8 mouse cellular contexts compared by ENCODE assay signal in the genomic region with DNA sequence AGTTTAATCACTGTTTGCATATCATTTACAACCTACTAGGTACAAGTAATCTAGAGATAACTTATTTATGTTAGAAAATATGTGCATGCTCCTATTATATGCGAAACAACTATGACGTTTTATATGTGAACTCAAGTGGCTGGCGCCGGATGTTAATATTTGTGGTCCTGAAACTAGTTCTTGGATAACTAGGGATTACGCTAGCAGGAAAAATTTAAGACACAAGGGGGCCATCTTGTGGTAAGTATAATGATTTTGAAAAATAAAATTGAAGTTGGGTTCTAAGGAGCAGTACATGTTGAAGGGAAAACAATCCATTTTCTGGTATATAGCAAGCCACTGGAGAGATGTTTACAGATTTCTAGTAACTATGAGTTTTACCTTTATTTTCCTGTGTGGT. TPM values are rescaled to one million over a fixed set of nuclear protein-coding genes. Genes with fewer than 3 reads are reported as not detected.
A peak's percentile ranks its signal among the peaks of the same experiment; 100 is the strongest.
DNase-seq lines count a peak whose midpoint lies in the region; ATAC-seq and TF ChIP-seq lines count a peak whose summit lies in the region.

No protein-coding gene starts in this region.

- peak; percentile 63 for TF ChIP-seq CTCF in stomach, postnatal 0 days (IDR thresholded peaks at IDR 0.05; ENCODE audit: low read depth)

- DNase-seq in stomach, postnatal 0 days (ENCODE audit: low spot score) = no peak
- no peak for DNase-seq in thymus, postnatal 36 days
- no peak for DNase-seq in spleen, postnatal 10 days (ENCODE audit: low spot score in 2 of 2)

- no peaks in the 10 kb centered on the region for H3K27me3 ChIP-seq in erythroblast, embryonic 14.5 days (ENCODE audit: control insufficient read depth)
- H3K27me3 ChIP-seq in megakaryocyte, embryonic 14.5 days (replicated peaks) = no peaks in the 10 kb centered on the region
- H3K27me3 ChIP-seq in limb, embryonic 13.5 days = no peaks in the 10 kb centered on the region
- no peaks in the 10 kb centered on the region for H3K27me3 ChIP-seq in stomach, postnatal 0 days (ENCODE audit: control insufficient read depth, insufficient read depth, low read length)

- H3K9ac ChIP-seq in limb, embryonic 13.5 days = no peak overlapping the region
- no peak overlapping the region for H3K9ac ChIP-seq in stomach, postnatal 0 days (ENCODE audit: low read length)

- no peak for ATAC-seq in erythroblast, adult 5-6 weeks (replicated peaks; ENCODE audit: low FRiP score, poor library complexity, severe bottlenecking)
- ATAC-seq in megakaryocyte, adult 5-6 weeks (ENCODE audit: poor library complexity, severe bottlenecking) = no peak
- no peak for ATAC-seq in limb, embryonic 13.5 days (ENCODE audit: low FRiP score, low read depth)
- ATAC-seq in stomach, postnatal 0 days (ENCODE audit: low FRiP score, low TSS enrichment) = no peak

- H3K4me2 ChIP-seq in limb, embryonic 13.5 days (replicated peaks) = peak overlapping the region; percentile 75
- H3K4me2 ChIP-seq in stomach, postnatal 0 days (replicated peaks; ENCODE audit: low read depth) = peak overlapping the region; percentile 77; the same call in 1 of the 2 replicates

- H3K36me3 ChIP-seq in erythroblast, embryonic 14.5 days (ENCODE audit: control insufficient read depth) = peaks cover 48% of the 10 kb centered on the region
- peaks cover 23% of the 10 kb centered on the region for H3K36me3 ChIP-seq in megakaryocyte, embryonic 14.5 days (replicated peaks; ENCODE audit: low read length)
- H3K36me3 ChIP-seq in limb, embryonic 13.5 days = peaks cover 21% of the 10 kb centered on the region
- H3K36me3 ChIP-seq in stomach, postnatal 0 days (ENCODE audit: control insufficient read depth, insufficient read depth, low read length) = 0 out of 2 replicates have a peak, but pooled peaks cover 2% of the 10 kb centered on the region

- TF ChIP-seq EP300 in stomach, postnatal 0 days (optimal IDR thresholded peaks at IDR 0.05) = no peak

- no peaks in the 10 kb centered on the region for H3K9me3 ChIP-seq in erythroblast, embryonic 14.5 days (ENCODE audit: control insufficient read depth, low read length)
- no peaks in the 10 kb centered on the region for H3K9me3 ChIP-seq in megakaryocyte, embryonic 14.5 days
- H3K9me3 ChIP-seq in limb, embryonic 13.5 days = no peaks in the 10 kb centered on the region
- no peaks in the 10 kb centered on the region for H3K9me3 ChIP-seq in stomach, postnatal 0 days (ENCODE audit: control insufficient read depth, low read length)

- H3K27ac ChIP-seq in limb, embryonic 13.5 days = no peak overlapping the region
- no peak overlapping the region for H3K27ac ChIP-seq in stomach, postnatal 0 days (replicated peaks)

- peak overlapping the region; percentile 70 for H3K4me3 ChIP-seq in erythroblast, embryonic 14.5 days (replicated peaks)
- peak overlapping the region; percentile 93 for H3K4me3 ChIP-seq in megakaryocyte, embryonic 14.5 days (replicated peaks)
- peak overlapping the region; percentile 84 for H3K4me3 ChIP-seq in limb, embryonic 13.5 days
- peak overlapping the region; percentile 12; the same call in 1 of the 2 replicates for H3K4me3 ChIP-seq in stomach, postnatal 0 days (ENCODE audit: low read depth, low read length)

- WGBS in limb, embryonic 13.5 days = 60% methylated on average over 5 of the region's 5 CpGs
- WGBS in stomach, postnatal 0 days = 23% methylated on average over 5 of the region's 5 CpGs

- H3K4me1 ChIP-seq in erythroblast, embryonic 14.5 days (ENCODE audit: control insufficient read depth) = peaks cover 26% of the 10 kb centered on the region
- peaks cover 26% of the 10 kb centered on the region for H3K4me1 ChIP-seq in megakaryocyte, embryonic 14.5 days
- H3K4me1 ChIP-seq in limb, embryonic 13.5 days = peaks cover 19% of the 10 kb centered on the region
- H3K4me1 ChIP-seq in stomach, postnatal 0 days (replicated peaks; ENCODE audit: control insufficient read depth, insufficient read depth) = no peaks in the 10 kb centered on the region

RNA-seq across cellular contexts. Expression of a gene that starts 1.4 kb away (rescaled TPM):
- polyA plus RNA-seq in erythroblast, embryonic 14.5 days (2012) = 0.10 and 0.15 TPM in 2 replicates
- 8.8 and 11.7 TPM in 2 replicates for total RNA-seq in erythroblast, adult 5-6 weeks (2015; ENCODE audit: low replicate concordance)
- 18.0 and 22.7 TPM in 2 replicates for total RNA-seq in erythroblast, adult 5-6 weeks (2017; ENCODE audit: low replicate concordance)
- polyA plus RNA-seq in megakaryocyte, embryonic 14.5 days (2012; ENCODE audit: insufficient read depth, low replicate concordance) = 0.07 TPM in 1 of 2 replicates, not detected in the other
- 9.0 and 9.5 TPM in 2 replicates for total RNA-seq in megakaryocyte, adult 5-6 weeks (2015)
- 12.2 and 17.8 TPM in 2 replicates for total RNA-seq in megakaryocyte, adult 5-6 weeks (2017)
- 8.7 and 10.6 TPM in 2 replicates for polyA plus RNA-seq in limb, embryonic 13.5 days (2015; fragmentation: Nextera tagmentation; extraction: Ambion mirVana)
- 1.1 and 1.4 TPM in 2 replicates for polyA plus RNA-seq in stomach, postnatal 0 days (2015; fragmentation: Nextera tagmentation; extraction: Ambion mirVana)

RNA-seq across cellular contexts. Expression of a gene that starts 1.6 kb away (rescaled TPM):
- polyA plus RNA-seq in erythroblast, embryonic 14.5 days (2012) = 7.2 TPM in 2 replicates
- total RNA-seq in erythroblast, adult 5-6 weeks (2015; ENCODE audit: low replicate concordance) = 13.0 and 13.3 TPM in 2 replicates
- 30.0 and 41.0 TPM in 2 replicates for total RNA-seq in erythroblast, adult 5-6 weeks (2017; ENCODE audit: low replicate concordance)
- 3.2 and 33.2 TPM in 2 replicates for polyA plus RNA-seq in megakaryocyte, embryonic 14.5 days (2012; ENCODE audit: insufficient read depth, low replicate concordance)
- total RNA-seq in megakaryocyte, adult 5-6 weeks (2015) = 50.3 and 61.8 TPM in 2 replicates
- total RNA-seq in megakaryocyte, adult 5-6 weeks (2017) = 75.3 and 82.6 TPM in 2 replicates
- polyA plus RNA-seq in limb, embryonic 13.5 days (2015; fragmentation: Nextera tagmentation; extraction: Ambion mirVana) = 66.2 and 67.5 TPM in 2 replicates
- polyA plus RNA-seq in stomach, postnatal 0 days (2015; fragmentation: Nextera tagmentation; extraction: Ambion mirVana) = 23.2 and 23.3 TPM in 2 replicates

RNA-seq across cellular contexts. Expression of a gene that starts 55.6 kb away (rescaled TPM):
- 0.07 and 0.29 TPM in 2 replicates for polyA plus RNA-seq in erythroblast, embryonic 14.5 days (2012)
- total RNA-seq in erythroblast, adult 5-6 weeks (2015; ENCODE audit: low replicate concordance) = 0.63 TPM in 1 of 2 replicates, not detected in the other
- 0.34 and 2.6 TPM in 2 replicates for total RNA-seq in erythroblast, adult 5-6 weeks (2017; ENCODE audit: low replicate concordance)
- polyA plus RNA-seq in megakaryocyte, embryonic 14.5 days (2012; ENCODE audit: insufficient read depth, low replicate concordance) = not detected in 2 replicates
- total RNA-seq in megakaryocyte, adult 5-6 weeks (2015) = 0.27 TPM in 1 of 2 replicates, not detected in the other
- total RNA-seq in megakaryocyte, adult 5-6 weeks (2017) = 0.81 TPM in 1 of 2 replicates, not detected in the other
- polyA plus RNA-seq in limb, embryonic 13.5 days (2015; fragmentation: Nextera tagmentation; extraction: Ambion mirVana) = 28.2 and 32.4 TPM in 2 replicates
- 12.3 and 13.0 TPM in 2 replicates for polyA plus RNA-seq in stomach, postnatal 0 days (2015; fragmentation: Nextera tagmentation; extraction: Ambion mirVana)

Comparison
In these comparisons a context has a peak if more than half of its experiments do, and no peak if none do; other contexts are left out.
1. H3K4me3 ChIP-seq: peak in every context shown above with its lines; median percentile 93 in megakaryocyte, embryonic 14.5 days; 84 in limb, embryonic 13.5 days; 70 in erythroblast, embryonic 14.5 days; 12 in stomach, postnatal 0 days.
2. RNA of a gene that starts 55.6 kb away (polyA plus RNA-seq): 28.2 to 32.4 TPM in limb, embryonic 13.5 days and 12.3 to 13.0 TPM in stomach, postnatal 0 days; 0.07 to 0.29 TPM in erythroblast, embryonic 14.5 days and not detected in megakaryocyte, embryonic 14.5 days; every median in the first group is over 10 times any median in the second.